Mouse (Mus musculus) left cerebral cortex, postnatal 4 days (tissue): ENCODE measurements around the gene Unc5b. TPM values are rescaled to one million over a fixed set of nuclear protein-coding genes. Genes with fewer than 3 reads are reported as not detected.

Experiments used
- DNase-seq: peaks from one replicate; pipeline ENCODE4 v3.0.0-alpha.2; 2022
- intact Hi-C: fragments of 180-260 bp; cut with DNase I; formaldehyde crosslinking; loops from one replicate; pipeline ENCODE4 v1.15.1; 2025
- total RNA-seq, 2 experiments: library from RNA; stranded (reverse); gene quantifications; 2 replicates each; pipeline ENCODE4 v1.2.3; 2021

The Unc5b gene
- total RNA-seq, 2 experiments from 2014 or later: 7.2 to 9.1 TPM

DNA sequence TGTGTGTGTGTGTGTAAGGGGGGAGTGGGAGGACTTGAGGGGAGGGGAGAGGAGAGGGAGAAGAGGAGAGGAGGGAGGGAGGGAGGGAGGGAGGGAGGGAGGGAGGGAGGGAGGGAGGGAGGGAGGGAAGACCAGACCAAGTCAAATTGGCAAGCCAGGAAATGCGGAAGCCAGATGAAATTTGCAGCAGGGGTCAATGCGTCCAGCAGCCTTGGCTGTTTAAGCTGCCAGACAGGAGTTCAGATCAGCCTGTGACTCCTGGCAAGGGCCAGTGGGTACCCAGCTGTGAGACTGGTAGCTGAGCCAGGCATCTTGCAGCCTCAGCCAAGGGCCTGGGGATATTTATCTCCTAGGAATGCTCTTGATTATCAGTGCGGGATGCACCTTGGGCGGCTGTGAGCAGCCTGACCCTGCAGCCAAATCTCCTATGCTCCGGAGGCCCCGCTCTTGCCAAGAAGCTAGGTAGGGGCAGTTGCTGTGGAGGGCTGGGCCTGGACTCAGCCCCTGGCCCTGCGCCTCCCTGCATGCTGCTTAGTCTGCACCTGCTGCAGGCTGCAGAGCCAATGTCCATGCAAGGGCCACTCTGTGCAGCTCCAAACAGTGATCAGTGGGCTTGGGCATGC is 9.5 kb downstream of the Unc5b start:
- intact Hi-C loops: no loop called here
- DNase-seq: peak; percentile 92

DNA sequence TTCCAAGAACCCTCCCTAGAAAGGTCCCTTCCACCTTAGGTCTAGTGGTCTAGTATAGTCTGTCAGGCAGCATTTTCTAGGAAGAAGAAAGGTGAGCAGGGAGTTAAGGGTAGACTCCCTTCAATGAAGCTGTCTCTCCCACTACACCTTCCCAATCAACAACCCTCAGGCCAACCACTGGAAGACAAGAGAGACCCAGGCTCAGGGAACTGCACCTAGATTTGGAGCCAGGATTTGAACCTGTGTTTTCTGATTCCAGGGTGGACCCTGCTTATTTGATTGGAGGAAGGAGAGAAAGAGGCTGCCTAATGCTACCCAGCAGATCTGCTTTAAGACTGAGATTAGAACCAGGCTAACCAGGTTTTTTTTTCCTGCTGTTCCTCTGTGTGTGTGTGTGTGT is 10.1 kb downstream of the Unc5b start:
- no peak for DNase-seq
- intact Hi-C loops: no loop called here

GRCm38 (mm10) chr10:60820552-60820951 is 10.8 kb downstream of the Unc5b start:
- intact Hi-C loops: no loop called here
- DNase-seq: peak; percentile 97

GRCm38 (mm10) chr10:60819654-60820192 is 11.7 kb downstream of the Unc5b start:
- intact Hi-C loops: no loop called here
- no peak for DNase-seq

DNA sequence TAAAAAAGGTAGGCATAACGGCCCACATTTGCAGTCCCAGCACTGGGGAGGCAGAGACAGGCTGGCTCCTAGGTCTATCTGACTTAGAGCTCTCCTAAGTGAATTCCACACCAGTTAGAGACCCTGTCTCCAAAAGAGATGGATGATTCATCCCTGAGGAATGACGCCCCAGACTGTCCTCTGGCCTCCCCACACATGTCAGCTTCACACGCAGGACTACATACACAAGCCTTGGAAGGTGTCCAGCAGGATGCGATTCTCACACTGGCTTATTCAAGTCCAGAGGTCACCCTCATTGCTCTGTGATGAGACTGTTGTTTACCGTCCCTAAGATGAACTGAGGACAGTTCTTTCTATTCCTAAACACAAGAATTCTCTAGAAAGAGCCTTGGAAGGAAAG is 12.2 kb downstream of the Unc5b start:
- no peak for DNase-seq

GRCm38 (mm10) chr10:60818708-60819107 is 12.7 kb downstream of the Unc5b start:
- intact Hi-C loops: no loop called here
- DNase-seq: no peak

More for the DNA sequence above, 12.2 kb downstream of the Unc5b start:
- intact Hi-C loops: no loop called here

DNA sequence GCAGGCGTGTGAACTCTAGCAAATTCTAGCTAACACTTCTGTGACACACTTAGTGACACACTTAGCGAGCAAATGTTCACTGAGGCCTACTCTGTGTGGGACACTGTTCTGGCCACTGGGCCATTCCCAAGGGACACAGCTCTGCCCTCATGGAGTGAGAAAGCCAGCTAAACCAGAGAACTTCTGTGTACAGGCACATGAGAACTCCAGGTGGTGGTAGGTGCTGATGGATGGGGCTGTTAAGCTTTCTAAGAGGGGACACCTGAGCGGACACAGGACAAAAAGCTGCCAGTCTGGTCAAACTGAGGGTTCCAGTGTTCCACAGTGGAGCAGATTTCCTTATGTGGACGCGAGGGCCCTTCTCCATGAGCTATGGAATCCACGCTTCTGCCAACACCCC is 13.5 kb downstream of the Unc5b start:
- DNase-seq: no peak
- intact Hi-C loops: no loop called here

GRCm38 (mm10) chr10:60816872-60817648 is 14.3 kb downstream of the Unc5b start:
- DNase-seq: peak; percentile 96
- intact Hi-C loops: no loop called here

- intact Hi-C loops: no loop called here
- peak; percentile 60 for DNase-seq
These were observed 15.5 kb downstream of the Unc5b start for GRCm38 (mm10) chr10:60815855-60816254.

GRCm38 (mm10) chr10:60815059-60815458 is 16.3 kb downstream of the Unc5b start:
- no peak for DNase-seq
- intact Hi-C loops: no loop called here

DNA sequence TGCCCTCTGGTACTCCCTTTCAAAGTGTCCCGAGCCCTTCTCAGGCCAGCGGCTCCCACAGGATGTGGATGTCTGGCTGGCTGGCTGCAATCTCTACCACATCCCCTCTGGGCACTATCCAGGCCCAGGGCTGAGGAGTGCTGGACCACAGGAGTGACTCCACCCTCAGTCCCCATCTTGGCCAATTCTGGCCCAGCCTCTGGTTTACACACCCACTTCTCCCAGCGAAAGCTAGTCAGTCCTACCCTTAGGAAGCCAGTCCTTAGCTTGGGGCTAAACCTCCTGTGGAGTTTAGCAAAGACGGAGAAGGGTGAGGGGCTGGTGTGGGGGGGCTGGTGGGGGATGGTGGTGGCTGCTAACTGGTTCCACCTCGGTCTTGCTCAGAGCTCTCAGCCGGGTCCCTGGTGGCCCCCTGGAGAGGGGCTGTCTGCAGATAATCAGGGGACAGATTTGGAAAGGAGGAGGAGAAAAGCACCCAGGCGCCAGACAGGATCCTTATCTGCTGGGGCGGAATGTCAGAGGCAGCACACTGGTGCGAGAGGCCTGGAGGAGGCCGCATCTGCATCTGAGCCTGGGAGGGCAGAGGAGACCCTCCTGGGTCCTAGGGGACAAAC is 16.8 kb downstream of the Unc5b start:
- intact Hi-C loops: no loop called here
- no peak for DNase-seq

- no peak for DNase-seq
- intact Hi-C loops: no loop called here
These were observed 17.8 kb downstream of the Unc5b start for GRCm38 (mm10) chr10:60813606-60814005.

- intact Hi-C loops: no loop called here
- DNase-seq: no peak
These were observed 19.4 kb downstream of the Unc5b start for GRCm38 (mm10) chr10:60811792-60812525.

DNA sequence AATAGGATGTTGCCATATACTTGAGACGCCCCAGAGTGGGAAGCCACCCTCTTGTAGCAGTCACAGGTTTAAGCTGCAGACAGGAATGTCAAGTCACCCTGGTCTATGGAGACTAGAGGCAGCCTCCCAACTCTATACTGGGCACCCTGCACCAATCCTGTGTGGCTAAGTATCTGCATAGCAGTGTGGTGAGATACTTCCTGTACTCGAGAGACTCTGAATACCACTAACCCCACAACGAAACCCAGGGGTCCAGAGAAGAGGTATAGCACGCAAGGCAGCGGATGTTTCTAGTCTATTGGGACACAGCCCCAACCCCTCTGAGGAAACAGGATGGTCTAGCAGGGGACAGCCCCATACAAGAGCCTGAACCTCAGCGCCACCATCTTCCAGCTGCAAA is 22.9 kb downstream of the Unc5b start:
- no peak for DNase-seq
- intact Hi-C loops: no loop called here

GRCm38 (mm10) chr10:60807531-60808185 is 23.7 kb downstream of the Unc5b start:
- intact Hi-C loops: no loop called here

GRCm38 (mm10) chr10:60806207-60806538 is 25.2 kb downstream of the Unc5b start:
- no peak for DNase-seq
- intact Hi-C loops: no loop called here

More at GRCm38 (mm10) chr10:60807531-60808185, 23.7 kb downstream of the Unc5b start:
- no peak for DNase-seq

DNA sequence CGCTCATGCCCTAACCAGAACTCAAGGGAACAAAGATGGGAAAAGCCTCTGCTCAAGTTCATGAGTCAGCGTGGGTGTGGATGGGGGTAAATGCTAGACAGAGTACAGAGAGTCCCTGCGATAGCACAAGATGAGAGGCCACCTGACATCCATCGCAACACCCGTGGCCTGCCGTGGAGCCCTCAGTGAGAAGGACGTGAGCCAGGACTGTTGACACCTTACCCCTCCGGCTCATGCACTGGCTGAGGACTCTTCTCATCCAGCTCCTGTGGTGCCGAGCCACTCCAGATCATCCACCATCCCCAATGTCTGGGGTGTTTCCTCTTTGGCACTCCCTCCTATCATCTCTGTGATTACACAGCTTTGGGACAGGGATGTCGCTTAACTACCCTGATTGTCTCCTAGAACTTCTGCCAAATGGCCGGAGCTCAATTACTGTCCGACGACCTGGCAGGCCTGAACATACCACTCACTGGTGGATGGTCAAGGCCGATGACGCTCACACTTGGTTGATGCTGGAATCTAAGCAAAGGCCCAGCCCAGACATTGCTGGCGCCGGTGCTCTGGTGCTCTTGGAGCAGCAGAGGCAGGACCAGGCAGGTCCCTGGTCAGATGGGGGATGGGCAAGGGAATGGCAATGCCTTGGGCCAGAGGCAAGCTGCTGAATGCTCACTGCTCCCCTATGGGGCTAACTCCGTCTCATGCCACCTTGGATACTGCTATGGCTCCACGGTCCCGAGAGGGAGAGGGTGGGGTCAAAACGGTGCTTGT is 25.8 kb downstream of the Unc5b start:
- intact Hi-C loops: no loop called here
- no peak for DNase-seq

GRCm38 (mm10) chr10:60804865-60805264 is 26.5 kb downstream of the Unc5b start:
- no peak for DNase-seq
- intact Hi-C loops: no loop called here

DNA sequence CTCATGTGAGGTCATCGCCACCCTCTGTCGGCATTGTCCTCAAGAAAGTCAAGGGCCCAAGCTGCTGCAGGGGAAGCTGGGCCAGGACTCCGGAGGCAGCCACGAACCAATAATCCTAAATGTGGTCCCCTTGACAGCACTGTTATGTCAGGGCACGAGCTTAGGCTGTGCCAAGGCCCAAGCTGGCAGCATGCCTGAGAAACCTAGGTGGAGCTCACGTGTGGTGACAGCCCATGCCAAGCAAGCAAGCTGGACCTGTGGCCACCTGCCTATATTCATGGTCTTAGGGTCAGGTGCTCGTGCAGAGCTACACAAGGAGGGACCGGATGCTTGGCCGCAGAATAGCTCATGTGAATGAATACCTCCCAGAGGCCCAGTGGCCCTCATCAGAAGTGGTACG is 27.4 kb downstream of the Unc5b start:
- DNase-seq: peak; percentile 60
- intact Hi-C loops: no loop called here

DNA sequence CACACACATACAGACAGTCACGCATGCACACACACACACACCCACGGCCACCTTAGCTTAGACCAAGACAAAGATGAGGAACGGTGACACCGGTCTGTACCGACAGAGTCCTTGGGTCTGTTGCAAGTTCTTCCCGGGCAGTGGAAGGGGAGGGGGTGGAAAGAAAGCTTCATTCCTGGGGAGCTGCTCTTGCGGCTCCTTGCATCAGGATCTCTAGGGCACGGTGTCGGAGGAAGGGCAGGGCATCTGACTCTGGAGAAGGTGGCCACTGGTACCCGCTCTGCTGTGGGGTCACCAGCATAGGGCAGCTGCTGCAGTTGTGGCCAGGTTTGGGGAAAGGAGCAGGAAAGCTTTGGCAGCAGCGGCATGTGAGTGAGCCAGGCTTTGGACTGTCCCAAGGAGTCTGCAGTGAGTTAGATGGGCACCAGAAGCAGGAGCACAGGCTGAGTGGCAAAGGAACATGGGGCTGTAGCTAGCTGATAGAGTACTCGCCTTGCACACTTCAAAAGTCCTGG is 29.4 kb downstream of the Unc5b start:
- intact Hi-C loops: no loop called here
- no peak for DNase-seq
